Comparison of ENCODE assay signal across 8 mouse cellular contexts in the genomic region with DNA sequence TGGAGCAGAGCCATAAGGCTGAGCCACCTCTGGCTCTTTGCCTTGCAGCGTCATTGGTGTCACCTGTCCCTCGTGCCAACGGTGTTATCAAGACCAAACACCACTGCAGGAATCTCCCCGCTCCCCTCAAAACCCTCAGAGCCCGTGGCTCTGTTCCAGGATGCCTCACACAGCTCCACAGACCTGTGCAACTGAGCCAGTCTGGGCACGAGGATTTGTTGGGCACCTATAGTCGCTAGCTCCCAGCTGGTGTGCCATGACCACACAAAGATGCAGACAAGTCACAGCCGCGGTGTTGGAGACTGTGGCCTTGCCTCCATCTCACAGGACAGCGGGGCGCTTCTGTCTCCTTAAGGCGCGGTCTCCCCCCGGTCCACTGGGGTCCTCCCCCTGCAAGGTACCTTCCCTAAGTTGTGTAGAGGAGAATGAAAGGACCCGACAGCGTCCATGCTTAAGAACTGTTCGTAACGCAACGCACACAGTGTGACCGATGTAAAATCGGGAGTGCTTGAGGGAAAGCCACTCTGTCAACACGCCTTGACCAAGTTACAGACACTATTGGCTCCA. TPM values are rescaled to one million over a fixed set of nuclear protein-coding genes. Genes with fewer than 3 reads are reported as not detected.
DNase-seq lines count a peak whose midpoint lies in the region; ATAC-seq lines count a peak whose summit lies in the region.

No protein-coding gene starts in this region.

- peaks cover 11% of the 10 kb centered on the region for H3K4me1 ChIP-seq in embryonic facial prominence, embryonic 12.5 days
- H3K4me1 ChIP-seq in limb, embryonic 10.5 days, result peaks cover 20% of the 10 kb centered on the region
- peaks cover 34% of the 10 kb centered on the region for H3K4me1 ChIP-seq in midbrain, embryonic 10.5 days
- peaks cover 6% of the 10 kb centered on the region; the same call in 1 of the 2 replicates for H3K4me1 ChIP-seq in stomach, embryonic 14.5 days (ENCODE audit: control insufficient read depth, insufficient read depth, low read length)

- H3K9me3 ChIP-seq in embryonic facial prominence, embryonic 12.5 days, result no peaks in the 10 kb centered on the region
- no peaks in the 10 kb centered on the region for H3K9me3 ChIP-seq in limb, embryonic 10.5 days (replicated peaks)
- H3K9me3 ChIP-seq in midbrain, embryonic 10.5 days (replicated peaks), result no peaks in the 10 kb centered on the region
- H3K9me3 ChIP-seq in stomach, embryonic 14.5 days (ENCODE audit: control insufficient read depth, low read depth, low read length), result no peaks in the 10 kb centered on the region

- peak overlapping the region; percentile 90 for H3K4me3 ChIP-seq in embryonic facial prominence, embryonic 12.5 days
- H3K4me3 ChIP-seq in limb, embryonic 10.5 days, result peak overlapping the region; percentile 90
- peak overlapping the region; percentile 95 for H3K4me3 ChIP-seq in midbrain, embryonic 10.5 days
- H3K4me3 ChIP-seq in stomach, embryonic 14.5 days (ENCODE audit: low read depth, low read length), result peak overlapping the region; percentile 64

- peaks cover 32% of the 10 kb centered on the region for H3K27me3 ChIP-seq in embryonic facial prominence, embryonic 12.5 days
- peaks cover 47% of the 10 kb centered on the region for H3K27me3 ChIP-seq in limb, embryonic 10.5 days (ENCODE audit: low read depth, poor library complexity, severe bottlenecking)
- H3K27me3 ChIP-seq in midbrain, embryonic 10.5 days (ENCODE audit: low read depth, poor library complexity, severe bottlenecking), result peaks cover 43% of the 10 kb centered on the region
- H3K27me3 ChIP-seq in stomach, embryonic 14.5 days (ENCODE audit: control insufficient read depth, insufficient read depth, low read length), result no peaks in the 10 kb centered on the region

- H3K9ac ChIP-seq in embryonic facial prominence, embryonic 12.5 days, result peak overlapping the region; percentile 41
- H3K9ac ChIP-seq in stomach, embryonic 14.5 days (replicated peaks; ENCODE audit: low read depth, low read length), result 0 out of 2 replicates have a peak overlapping the region, but pooled peaks have one; percentile 4

- 0 out of 2 replicates have a peak, but pooled peaks have one; percentile 12 for ATAC-seq in embryonic facial prominence, embryonic 12.5 days (ENCODE audit: insufficient number of reproducible peaks, insufficient read depth, low FRiP score, low TSS enrichment)
- ATAC-seq in stomach, embryonic 14.5 days (ENCODE audit: insufficient number of reproducible peaks, insufficient read depth, low FRiP score, low read depth), result peak; percentile 20; the same call in 1 of the 2 replicates

- intact Hi-C loops in heart, postnatal 14 days (cut with DNase I), result no loop called here

- H3K4me2 ChIP-seq in embryonic facial prominence, embryonic 12.5 days (replicated peaks), result peak overlapping the region; percentile 96
- peak overlapping the region; percentile 87 for H3K4me2 ChIP-seq in stomach, embryonic 14.5 days (replicated peaks; ENCODE audit: low read depth, low read length)

- H3K36me3 ChIP-seq in embryonic facial prominence, embryonic 12.5 days, result 0 out of 2 replicates have a peak, but pooled peaks cover 2% of the 10 kb centered on the region
- H3K36me3 ChIP-seq in limb, embryonic 10.5 days, result peaks cover 4% of the 10 kb centered on the region; the same call in 1 of the 2 replicates
- H3K36me3 ChIP-seq in midbrain, embryonic 10.5 days, result peaks cover 4% of the 10 kb centered on the region
- no peaks in the 10 kb centered on the region for H3K36me3 ChIP-seq in stomach, embryonic 14.5 days (ENCODE audit: control insufficient read depth, insufficient read depth, low read length)

- H3K27ac ChIP-seq in embryonic facial prominence, embryonic 12.5 days, result no peak overlapping the region
- H3K27ac ChIP-seq in limb, embryonic 10.5 days, result peak overlapping the region; percentile 79; the same call in 1 of the 2 replicates
- peak overlapping the region; percentile 81 for H3K27ac ChIP-seq in midbrain, embryonic 10.5 days (replicated peaks)
- H3K27ac ChIP-seq in stomach, embryonic 14.5 days (ENCODE audit: low read length), result no peak overlapping the region

- 3% methylated on average over 22 of the region's 22 CpGs for WGBS in embryonic facial prominence, embryonic 12.5 days
- 4% methylated on average over 22 of the region's 22 CpGs for WGBS in limb, embryonic 10.5 days
- 3% methylated on average over 22 of the region's 22 CpGs for WGBS in midbrain, embryonic 10.5 days
- 2% methylated on average over 22 of the region's 22 CpGs for WGBS in stomach, embryonic 14.5 days

- peak; percentile 34 for DNase-seq in adrenal gland, adult 8-10 months
- DNase-seq in adrenal gland, adult 2 months, result no peak
- peak; percentile 64 for DNase-seq in MEL-GATA-1-ER (ENCODE audit: extremely low read depth, low read depth)
- peak; percentile 23 to 26 for DNase-seq in heart, postnatal 14 days
- DNase-seq in limb, embryonic 10.5 days (ENCODE audit: low spot score), result peak; percentile 51
- peak; percentile 47 for DNase-seq in midbrain, embryonic 10.5 days (ENCODE audit: low spot score)

RNA-seq across cellular contexts. Expression of a gene that starts 0.6 kb away (rescaled TPM):
- 10 to 100 TPM; 22.5 to 25.4 (median 23.4) TPM for total RNA-seq in adrenal gland, adult 8-10 months (2022)
- total RNA-seq in adrenal gland, adult 2 months (2021), result 10 to 100 TPM; 17.8 to 22.0 TPM
- 4.2 and 6.6 TPM in 2 replicates for polyA plus RNA-seq in adrenal gland, adult 2 months (2012; rRNA removed)
- 9.0 and 9.2 TPM in 2 replicates for polyA plus RNA-seq in embryonic facial prominence, embryonic 12.5 days (2016; fragmentation: Nextera tagmentation; extraction: Ambion mirVana)
- 10 to 100 TPM; 19.8 to 20.3 TPM for total RNA-seq in heart, postnatal 14 days (2021)
- polyA plus RNA-seq in limb, embryonic 10.5 days (2016; fragmentation: Nextera tagmentation; extraction: Ambion mirVana), result 6.2 and 6.5 TPM in 2 replicates
- polyA plus RNA-seq in midbrain, embryonic 10.5 days (2016; fragmentation: Nextera tagmentation; extraction: Ambion mirVana), result 8.2 and 9.4 TPM in 2 replicates
- 6.5 and 6.8 TPM in 2 replicates for polyA plus RNA-seq in stomach, embryonic 14.5 days (2014; fragmentation: Nextera tagmentation; extraction: Ambion mirVana)

RNA-seq across cellular contexts. Expression of a gene that starts 45.3 kb away (rescaled TPM):
- 10 to 100 TPM; 11.4 to 15.7 (median 12.9) TPM for total RNA-seq in adrenal gland, adult 8-10 months (2022)
- 10 to 100 TPM; 10.1 to 11.8 TPM for total RNA-seq in adrenal gland, adult 2 months (2021)
- 6.2 and 6.8 TPM in 2 replicates for polyA plus RNA-seq in adrenal gland, adult 2 months (2012; rRNA removed)
- polyA plus RNA-seq in embryonic facial prominence, embryonic 12.5 days (2016; fragmentation: Nextera tagmentation; extraction: Ambion mirVana), result 12.4 and 14.1 TPM in 2 replicates
- 1 to 10 TPM; 4.6 to 5.9 TPM for total RNA-seq in heart, postnatal 14 days (2021)
- polyA plus RNA-seq in limb, embryonic 10.5 days (2016; fragmentation: Nextera tagmentation; extraction: Ambion mirVana), result 12.5 and 12.9 TPM in 2 replicates
- polyA plus RNA-seq in midbrain, embryonic 10.5 days (2016; fragmentation: Nextera tagmentation; extraction: Ambion mirVana), result 10.5 and 12.9 TPM in 2 replicates
- 8.7 and 8.8 TPM in 2 replicates for polyA plus RNA-seq in stomach, embryonic 14.5 days (2014; fragmentation: Nextera tagmentation; extraction: Ambion mirVana)

Comparison
In these comparisons a context has a peak if more than half of its experiments do, and no peak if none do; other contexts are left out.
1. H3K27ac ChIP-seq: peak in limb, embryonic 10.5 days (single experiment) and midbrain, embryonic 10.5 days (single experiment); none in embryonic facial prominence, embryonic 12.5 days (single experiment) and stomach, embryonic 14.5 days (single experiment).
2. Peak in every context shown above with its lines, with median percentiles within 50 percentile points of each other: H3K4me3 ChIP-seq.